Mouse (Mus musculus) kidney, embryonic 16.5 days (tissue): ENCODE measurements around the gene Scrg1. TPM values are rescaled to one million over a fixed set of nuclear protein-coding genes. Genes with fewer than 3 reads are reported as not detected.
"Not testable (repeated sequence)": the region's sequence is repeated elsewhere in the genome, so short reads cannot be mapped to it uniquely, and the experiment has no call there.

Experiments
- ATAC-seq: fragments of 200-750 bp; cut with Nextera tagmentation; 2 replicates; pipeline ENCODE4 v1.8.0; 2017; ENCODE audit warnings: moderate TSS enrichment; ENCODE audit not compliant: low FRiP score, low TSS enrichment
- H3K27ac ChIP-seq: fragments of 300-500 bp; sonication (generic); 2 replicates; pipeline ENCODE4 v1.5.1; 2014; ENCODE audit warnings: low read length
- H3K27me3 ChIP-seq: fragments of 300-500 bp; sonication (generic); 2 replicates; pipeline ENCODE4 v1.6.1; 2014; ENCODE audit warnings: low read length, control low read depth, mixed read lengths; ENCODE audit not compliant: insufficient read depth
- H3K36me3 ChIP-seq: fragments of 300-500 bp; sonication (generic); 2 replicates; pipeline ENCODE4 v1.6.1; 2014; ENCODE audit warnings: low read length, control low read depth, mixed read lengths; ENCODE audit not compliant: insufficient read depth
- H3K4me1 ChIP-seq: fragments of 300-500 bp; sonication (generic); 2 replicates; pipeline ENCODE4 v1.6.1; 2014; ENCODE audit warnings: low read length, control low read depth, mixed read lengths; ENCODE audit not compliant: insufficient read depth
- H3K4me2 ChIP-seq: fragments of 300-500 bp; sonication (generic); replicated peaks from 2 replicates; pipeline ENCODE4 v1.6.1; 2014; ENCODE audit warnings: low read depth, low read length
- H3K4me3 ChIP-seq: fragments of 300-500 bp; sonication (generic); 2 replicates; pipeline ENCODE4 v1.5.1; 2014; ENCODE audit warnings: mild to moderate bottlenecking, low read length
- H3K9ac ChIP-seq: fragments of 300-500 bp; sonication (generic); replicated peaks from 2 replicates; pipeline ENCODE4 v1.6.1; 2014; ENCODE audit warnings: low read length
- H3K9me3 ChIP-seq: fragments of 300-500 bp; sonication (generic); 2 replicates; pipeline ENCODE4 v1.6.1; 2016; ENCODE audit warnings: low read length, control low read depth
- WGBS: fragments of 180-500 bp; shearing (Covaris S2); extraction: QIAGEN DNeasy Blood & Tissue Kit; methylation state at CpG from one replicate; pipeline ENCODE4 v1.1.7; 2014; 5-methylcytosine and 5-hydroxymethylcytosine counted together
- polyA plus RNA-seq: library from polyadenylated mRNA; unstranded; fragments of >200 nt; fragmentation: Nextera tagmentation; extraction: Ambion mirVana; gene quantifications from 2 replicates; pipeline ENCODE4 v1.2.1, GENCODE M21; 2015

The Scrg1 gene
- polyA plus RNA-seq, 1 experiment from 2014 or later: not detected

- Histone ChIP-seq H3K4me2 (0 out of 2 replicates have a peak overlapping the region, but pooled peaks have one; percentile 6), H3K9ac (no peak overlapping the region), H3K27ac (no peak overlapping the region), H3K27me3 (no peaks in the 10 kb centered on the region), H3K9me3 (no peaks in the 10 kb centered on the region), H3K4me3 (no peak overlapping the region), H3K36me3 (no peaks in the 10 kb centered on the region), H3K4me1 (no peaks in the 10 kb centered on the region; the same call in 1 of the 2 replicates)
- no peak for ATAC-seq
- 61% methylated on average over 17 of the region's 17 CpGs for WGBS
Measured at GRCm38 (mm10) chr8:57498847-57499511, 43.3 kb downstream of the Scrg1 start.

- H3K4me3 ChIP-seq: no peak overlapping the region
- H3K36me3 ChIP-seq: no peaks in the 10 kb centered on the region
- H3K27me3 ChIP-seq: no peaks in the 10 kb centered on the region
- H3K9ac ChIP-seq: no peak overlapping the region
- whole genome bisulfite sequencing: 57% methylated on average over 5 of the region's 5 CpGs
- H3K9me3 ChIP-seq: no peaks in the 10 kb centered on the region
- no peaks in the 10 kb centered on the region; the same call in 1 of the 2 replicates for H3K4me1 ChIP-seq
- H3K4me2 ChIP-seq: no peak overlapping the region
- H3K27ac ChIP-seq: no peak overlapping the region
- peak; percentile 43; the same call in 1 of the 2 replicates for ATAC-seq
Measured at GRCm38 (mm10) chr8:57503641-57504040, 47.9 kb downstream of the Scrg1 start.

GRCm38 (mm10) chr8:57505500-57505899, 49.8 kb downstream of the Scrg1 start:
- H3K4me3 ChIP-seq, H3K9ac ChIP-seq, H3K4me1 ChIP-seq, ATAC-seq, H3K4me2 ChIP-seq, H3K27me3 ChIP-seq, H3K36me3 ChIP-seq, H3K9me3 ChIP-seq: not testable (repeated sequence)
- WGBS: 67% methylated on average over 1 of the region's 1 CpGs
- peak overlapping the region; percentile 61; the same call in 1 of the 2 replicates for H3K27ac ChIP-seq

GRCm38 (mm10) chr8:57507556-57508063, 51.9 kb downstream of the Scrg1 start:
- H3K4me1 ChIP-seq: 0 out of 2 replicates have a peak, but pooled peaks cover 7% of the 10 kb centered on the region
- H3K27ac ChIP-seq: no peak overlapping the region
- no peak for ATAC-seq
- WGBS: 89% methylated on average over 4 of the region's 4 CpGs
- H3K9me3 ChIP-seq: no peaks in the 10 kb centered on the region
- no peak overlapping the region for H3K4me2 ChIP-seq
- no peaks in the 10 kb centered on the region for H3K36me3 ChIP-seq
- no peaks in the 10 kb centered on the region for H3K27me3 ChIP-seq
- H3K4me3 ChIP-seq: no peak overlapping the region
- no peak overlapping the region for H3K9ac ChIP-seq

GRCm38 (mm10) chr8:57508657-57509056, 52.9 kb downstream of the Scrg1 start:
- no peaks in the 10 kb centered on the region for H3K9me3 ChIP-seq
- ATAC-seq: no peak
- no peak overlapping the region for H3K9ac ChIP-seq
- no peak overlapping the region for H3K4me3 ChIP-seq
- no peak overlapping the region for H3K4me2 ChIP-seq
- peaks cover 4% of the 10 kb centered on the region; the same call in 1 of the 2 replicates for H3K36me3 ChIP-seq
- no peak overlapping the region for H3K27ac ChIP-seq
- no peaks in the 10 kb centered on the region for H3K27me3 ChIP-seq
- WGBS: 83% methylated on average over 4 of the region's 4 CpGs
- H3K4me1 ChIP-seq: peaks cover 11% of the 10 kb centered on the region; the same call in 1 of the 2 replicates

GRCm38 (mm10) chr8:57510791-57511315, 55.1 kb downstream of the Scrg1 start:
- Histone ChIP-seq H3K4me1 (peaks cover 15% of the 10 kb centered on the region; the same call in 1 of the 2 replicates), H3K27ac (peak overlapping the region; percentile 96), H3K9me3 (no peaks in the 10 kb centered on the region), H3K27me3 (no peaks in the 10 kb centered on the region), H3K4me2 (peak overlapping the region; percentile 95), H3K4me3 (peak overlapping the region; percentile 97), H3K9ac (peak overlapping the region; percentile 92), H3K36me3 (peaks cover 10% of the 10 kb centered on the region)
- WGBS: 1% methylated on average over 31 of the region's 31 CpGs
- ATAC-seq: no peak

GRCm38 (mm10) chr8:57511316-57512118, 55.8 kb downstream of the Scrg1 start, which contains the start of gene Hmgb2:
Hmgb2 (plus strand) TSS chr8:57511907.
- Histone ChIP-seq H3K4me3 (peak within 1 kb of the TSS; percentile 97), H3K27me3 (no peaks in the 10 kb centered on the region), H3K36me3 (peaks cover 16% of the 10 kb centered on the region), H3K27ac (peak within 1 kb of the TSS; percentile 100), H3K4me1 (peaks cover 15% of the 10 kb centered on the region; the same call in 1 of the 2 replicates), H3K4me2 (peak within 1 kb of the TSS; percentile 95), H3K9ac (peak within 1 kb of the TSS; percentile 100), H3K9me3 (no peaks in the 10 kb centered on the region)
- ATAC-seq: peak; percentile 100
- under 1% methylated on average over 63 of the region's 63 CpGs for WGBS

GRCm38 (mm10) chr8:57512141-57513056, 56.7 kb downstream of the Scrg1 start:
- Histone ChIP-seq H3K9me3 (no peaks in the 10 kb centered on the region), H3K4me1 (peaks cover 15% of the 10 kb centered on the region; the same call in 1 of the 2 replicates), H3K9ac (peak overlapping the region; percentile 100), H3K27me3 (no peaks in the 10 kb centered on the region), H3K4me3 (peak overlapping the region; percentile 97), H3K27ac (peak overlapping the region; percentile 100), H3K36me3 (peaks cover 16% of the 10 kb centered on the region), H3K4me2 (peak overlapping the region; percentile 58)
- under 1% methylated on average over 71 of the region's 96 CpGs for WGBS
- peak; percentile 67 for ATAC-seq
